ENCODE assay signal across 27 mouse cellular contexts in genomic region chr10:76722751-76723450, GRCm38 (mm10). TPM values are rescaled to one million over a fixed set of nuclear protein-coding genes. Genes with fewer than 3 reads are reported as not detected.
DNase-seq lines count a peak whose midpoint lies in the region; ATAC-seq and TF ChIP-seq lines count a peak whose summit lies in the region.
"Had no signal": no experiment of that assay in that cellular context is flagged by ENCODE, and none has a peak within 500 bp of the region (broad histone marks: within the 10 kb centered on the region; RNA-seq: fewer than 3 reads in every experiment).

No protein-coding gene starts in this region.

- H3K4me1 ChIP-seq in stomach, embryonic 15.5 days: no peaks in the 10 kb centered on the region; the same call in 1 of the 2 replicates
- no peaks in the 10 kb centered on the region for H3K4me1 ChIP-seq in stomach, postnatal 0 days (replicated peaks; ENCODE audit: control insufficient read depth, insufficient read depth)
- H3K4me1 ChIP-seq in intestine, embryonic 16.5 days (ENCODE audit: control insufficient read depth, insufficient read depth, low read length): peaks cover 4% of the 10 kb centered on the region; the same call in 1 of the 2 replicates
- peaks cover 49% of the 10 kb centered on the region for H3K4me1 ChIP-seq in limb, embryonic 15.5 days
- H3K4me1 ChIP-seq: forebrain, embryonic 12.5 days; hindbrain, embryonic 13.5 days; midbrain, embryonic 12.5 days; neural tube, embryonic 13.5 days had no signal

- peaks cover 18% of the 10 kb centered on the region; the same call in 1 of the 2 replicates for H3K36me3 ChIP-seq in stomach, embryonic 15.5 days
- peaks cover 13% of the 10 kb centered on the region; the same call in 1 of the 2 replicates for H3K36me3 ChIP-seq in stomach, postnatal 0 days (ENCODE audit: control insufficient read depth, insufficient read depth, low read length)
- peaks cover 13% of the 10 kb centered on the region; the same call in 1 of the 2 replicates for H3K36me3 ChIP-seq in intestine, embryonic 16.5 days (ENCODE audit: control insufficient read depth, insufficient read depth, low read length)
- H3K36me3 ChIP-seq in limb, embryonic 15.5 days: peaks cover 53% of the 10 kb centered on the region
- H3K36me3 ChIP-seq: forebrain, embryonic 12.5 days; hindbrain, embryonic 13.5 days; midbrain, embryonic 12.5 days; neural tube, embryonic 13.5 days had no signal

- H3K27me3 ChIP-seq in stomach, embryonic 15.5 days (replicated peaks): no peaks in the 10 kb centered on the region
- H3K27me3 ChIP-seq in stomach, postnatal 0 days (ENCODE audit: control insufficient read depth, insufficient read depth, low read length): no peaks in the 10 kb centered on the region
- H3K27me3 ChIP-seq in intestine, embryonic 16.5 days (replicated peaks; ENCODE audit: control insufficient read depth, insufficient read depth, low read length): no peaks in the 10 kb centered on the region
- H3K27me3 ChIP-seq in limb, embryonic 15.5 days: no peaks in the 10 kb centered on the region
- H3K27me3 ChIP-seq: embryonic facial prominence, embryonic 15.5 days; forebrain, embryonic 12.5 days; heart, embryonic 13.5 days; hindbrain, embryonic 13.5 days; midbrain, embryonic 12.5 days; neural tube, embryonic 13.5 days had no signal

- no peak for TF ChIP-seq EP300 in stomach, postnatal 0 days (optimal IDR thresholded peaks at IDR 0.05)

- peak; percentile 5 for DNase-seq in heart, postnatal 4 days
- DNase-seq in heart, postnatal 36 days: no peak
- DNase-seq in stomach, postnatal 0 days (ENCODE audit: low spot score): no peak
- DNase-seq: adrenal gland, postnatal 36 days; B cell, adult 2 months; cerebellum, adult 18-20 months; cerebellum, postnatal 10 days; forebrain, postnatal 0 days; gastrocnemius, postnatal 25 days; heart, adult 18-20 months; heart, postnatal 10 days; kidney, adult 8-10 months; kidney, postnatal 14 days; layer of hippocampus, adult 9-11 months; right cerebral cortex, postnatal 4 days had no signal

- no peak overlapping the region for H3K27ac ChIP-seq in stomach, embryonic 15.5 days
- no peak overlapping the region for H3K27ac ChIP-seq in stomach, postnatal 0 days (replicated peaks)
- H3K27ac ChIP-seq in intestine, embryonic 16.5 days (ENCODE audit: low read length): no peak overlapping the region
- no peak overlapping the region for H3K27ac ChIP-seq in limb, embryonic 15.5 days
- H3K27ac ChIP-seq: embryonic facial prominence, embryonic 15.5 days; forebrain, embryonic 12.5 days; heart, embryonic 13.5 days; hindbrain, embryonic 13.5 days; midbrain, embryonic 12.5 days; neural tube, embryonic 13.5 days had no signal

- no peak overlapping the region for H3K9ac ChIP-seq in stomach, embryonic 15.5 days
- no peak overlapping the region for H3K9ac ChIP-seq in stomach, postnatal 0 days (ENCODE audit: low read length)
- H3K9ac ChIP-seq in intestine, embryonic 16.5 days (ENCODE audit: low read depth, low read length): no peak overlapping the region
- no peak overlapping the region for H3K9ac ChIP-seq in limb, embryonic 15.5 days
- H3K9ac ChIP-seq: embryonic facial prominence, embryonic 15.5 days; forebrain, embryonic 12.5 days; forebrain, postnatal 0 days; heart, embryonic 13.5 days; hindbrain, embryonic 13.5 days; midbrain, embryonic 12.5 days; neural tube, embryonic 13.5 days had no signal

- peak overlapping the region; percentile 64 for H3K4me2 ChIP-seq in stomach, embryonic 15.5 days
- no peak overlapping the region for H3K4me2 ChIP-seq in stomach, postnatal 0 days (replicated peaks; ENCODE audit: low read depth)
- H3K4me2 ChIP-seq in intestine, embryonic 16.5 days (ENCODE audit: low read depth, low read length): peak overlapping the region; percentile 68
- peak overlapping the region; percentile 57; the same call in 1 of the 2 replicates for H3K4me2 ChIP-seq in limb, embryonic 15.5 days
- H3K4me2 ChIP-seq: forebrain, embryonic 12.5 days; hindbrain, embryonic 13.5 days; liver, embryonic 11.5 days; midbrain, embryonic 12.5 days; neural tube, embryonic 13.5 days had no signal

- intact Hi-C loops in heart, postnatal 36 days (cut with DNase I): no loop called here

- no peak overlapping the region for H3K4me3 ChIP-seq in stomach, embryonic 15.5 days (replicated peaks)
- no peak overlapping the region for H3K4me3 ChIP-seq in stomach, postnatal 0 days (ENCODE audit: low read depth, low read length)
- no peak overlapping the region for H3K4me3 ChIP-seq in intestine, embryonic 16.5 days (ENCODE audit: low read length)
- no peak overlapping the region for H3K4me3 ChIP-seq in limb, embryonic 15.5 days
- H3K4me3 ChIP-seq: forebrain, embryonic 12.5 days; heart, embryonic 13.5 days; hindbrain, embryonic 13.5 days; megakaryocyte, embryonic 14.5 days; midbrain, embryonic 12.5 days; neural tube, embryonic 13.5 days had no signal

- TF ChIP-seq CTCF in stomach, postnatal 0 days (IDR thresholded peaks at IDR 0.05; ENCODE audit: low read depth): no peak

- 83% methylated on average over 18 of the region's 18 CpGs for WGBS in stomach, embryonic 15.5 days
- 85% methylated on average over 18 of the region's 18 CpGs for WGBS in stomach, postnatal 0 days
- WGBS in intestine, embryonic 16.5 days: 84% methylated on average over 18 of the region's 18 CpGs
- WGBS in limb, embryonic 15.5 days: 82% methylated on average over 18 of the region's 18 CpGs

- ATAC-seq in stomach, embryonic 15.5 days (ENCODE audit: insufficient read depth, low FRiP score, low read depth): no peak
- no peak for ATAC-seq in stomach, postnatal 0 days (ENCODE audit: low FRiP score, low TSS enrichment)
- no peak for ATAC-seq in intestine, embryonic 16.5 days
- no peak for ATAC-seq in limb, embryonic 15.5 days (ENCODE audit: insufficient number of reproducible peaks, low FRiP score, low TSS enrichment, low read depth)
- ATAC-seq: forebrain, postnatal 0 days had no signal

- H3K9me3 ChIP-seq in stomach, embryonic 15.5 days: no peaks in the 10 kb centered on the region
- H3K9me3 ChIP-seq in stomach, postnatal 0 days (ENCODE audit: control insufficient read depth, low read length): no peaks in the 10 kb centered on the region
- no peaks in the 10 kb centered on the region for H3K9me3 ChIP-seq in intestine, embryonic 16.5 days (ENCODE audit: control insufficient read depth, low read length)
- H3K9me3 ChIP-seq in limb, embryonic 15.5 days: no peaks in the 10 kb centered on the region
- H3K9me3 ChIP-seq: embryonic facial prominence, embryonic 15.5 days; forebrain, embryonic 12.5 days; heart, embryonic 13.5 days; hindbrain, embryonic 13.5 days; megakaryocyte, embryonic 14.5 days; midbrain, embryonic 12.5 days; neural tube, embryonic 13.5 days had no signal

RNA-seq across cellular contexts. Expression of gene Col6a1, which starts 3.1 kb away (rescaled TPM):
- total RNA-seq in heart, postnatal 4 days (2021): 100 to 1,000 TPM; 153 to 163 TPM
- 10 to 100 TPM; 69.8 to 78.5 TPM for total RNA-seq in heart, postnatal 36 days (2021)
- polyA plus RNA-seq in stomach, embryonic 15.5 days (2015; fragmentation: Nextera tagmentation; extraction: Ambion mirVana): 326 and 336 TPM in 2 replicates
- 169 and 175 TPM in 2 replicates for polyA plus RNA-seq in stomach, postnatal 0 days (2015; fragmentation: Nextera tagmentation; extraction: Ambion mirVana)
- polyA plus RNA-seq in intestine, embryonic 16.5 days (2015; fragmentation: Nextera tagmentation; extraction: Ambion mirVana): 327 and 341 TPM in 2 replicates
- polyA plus RNA-seq in limb, embryonic 15.5 days (2015; fragmentation: Nextera tagmentation; extraction: Ambion mirVana): 441 and 563 TPM in 2 replicates
- total RNA-seq: common myeloid progenitor, adult 5-6 weeks had no signal
